Mouse (Mus musculus) kidney, adult 2 months (tissue): Measurements from ENCODE around the gene Ccdc92b.

Experiments used
- CTCF ChIP-seq: fragments of 200-500 bp; conservative IDR thresholded peaks from 2 replicates; pipeline ENCODE4 v1.5.1; 2011; ENCODE audit warnings: low read depth, mild to moderate bottlenecking, control low read depth, low read length, moderate library complexity, mixed read lengths; ENCODE audit not compliant: insufficient read depth, insufficient read length
- POLR2A ChIP-seq: fragments of 200-500 bp; IDR thresholded peaks from one replicate; pipeline ENCODE4 v1.6.1; 2011; ENCODE audit warnings: low read depth, low read length, control low read depth

DNA sequence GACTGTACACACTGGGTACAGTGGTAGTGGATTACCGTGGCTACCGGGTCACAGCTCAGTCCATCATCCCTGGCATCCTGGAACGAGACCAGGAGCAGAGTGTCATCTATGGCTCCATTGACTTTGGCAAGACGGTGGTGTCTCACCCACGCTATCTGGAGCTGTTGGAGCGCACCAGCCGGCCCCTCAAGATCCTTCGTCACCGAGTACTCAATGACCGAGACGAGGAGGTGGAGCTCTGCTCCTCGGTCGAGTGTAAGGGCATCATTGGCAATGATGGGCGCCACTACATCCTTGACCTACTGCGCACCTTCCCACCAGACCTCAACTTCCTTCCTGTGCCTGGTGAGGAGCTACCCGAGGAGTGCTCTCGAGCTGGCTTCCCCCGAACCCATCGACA, 42.2 kb downstream of the Ccdc92b start:
- no peak for TF ChIP-seq POLR2A
- TF ChIP-seq CTCF, result no peak
